Mouse (Mus musculus): Measurements from ENCODE around the gene Sdk2.
A peak's percentile ranks its signal among the peaks of the same experiment; 100 is the strongest.

The Sdk2 gene

DNA sequence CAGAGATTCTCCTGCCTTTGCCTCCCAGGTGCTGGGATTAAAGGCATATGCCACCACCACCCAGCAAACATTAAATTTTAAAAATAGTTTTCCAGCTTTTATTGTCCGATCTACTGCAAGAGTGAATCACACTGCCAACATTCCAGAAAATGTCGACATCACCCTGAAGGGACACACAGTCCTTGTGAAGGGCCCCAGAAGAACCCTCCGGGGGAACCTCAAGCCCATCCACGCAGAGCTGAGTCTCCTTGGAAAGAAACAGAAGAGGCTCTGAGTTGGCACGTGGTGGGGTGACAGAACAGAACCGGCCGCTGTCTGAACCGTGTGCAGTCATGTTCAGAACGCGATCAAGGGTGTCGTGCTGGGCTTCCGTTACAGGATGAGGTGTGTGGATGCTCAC, 310.3 kb downstream of the Sdk2 start:
- no peak for DNase-seq

DNA sequence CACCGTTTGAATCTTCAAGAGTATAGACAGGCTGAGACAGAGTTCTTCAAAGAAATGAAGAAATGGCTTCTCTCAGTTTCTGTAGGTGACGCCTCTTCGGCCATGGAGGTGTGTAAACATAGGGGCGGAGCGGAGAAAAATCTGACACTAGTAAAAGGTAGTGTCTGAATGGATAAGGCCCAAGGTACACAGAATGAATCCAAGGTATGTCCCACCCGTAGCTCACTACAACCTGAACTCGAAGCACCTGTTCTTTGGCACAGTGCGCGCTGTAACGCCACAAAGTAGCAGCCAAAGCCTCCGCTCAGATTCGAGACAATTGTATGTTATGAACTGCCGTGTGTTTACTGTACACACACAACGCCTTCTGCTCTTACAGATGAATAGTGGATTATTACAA, 311.0 kb downstream of the Sdk2 start:
- DNase-seq, result no peak

DNA sequence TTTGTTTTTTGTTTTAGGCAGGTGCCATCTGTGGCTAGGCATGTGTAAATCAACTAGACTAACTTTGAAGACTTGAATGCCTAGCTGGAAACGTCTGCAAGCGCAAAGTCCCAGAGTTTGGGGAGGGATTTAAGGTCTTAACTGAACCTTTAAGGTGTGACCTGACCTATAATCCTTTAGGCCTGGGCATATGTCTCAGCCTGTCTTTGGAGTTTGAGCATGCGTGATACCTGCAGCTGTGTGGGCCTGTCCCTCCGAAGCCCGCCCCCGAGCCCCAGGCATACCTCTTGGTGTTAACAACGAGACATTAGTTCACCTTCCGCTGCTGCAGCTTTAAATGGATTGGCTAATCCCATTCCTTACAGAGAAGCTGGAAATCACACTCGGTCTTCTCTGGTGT, 312.0 kb downstream of the Sdk2 start:
- DNase-seq, result no peak

DNA sequence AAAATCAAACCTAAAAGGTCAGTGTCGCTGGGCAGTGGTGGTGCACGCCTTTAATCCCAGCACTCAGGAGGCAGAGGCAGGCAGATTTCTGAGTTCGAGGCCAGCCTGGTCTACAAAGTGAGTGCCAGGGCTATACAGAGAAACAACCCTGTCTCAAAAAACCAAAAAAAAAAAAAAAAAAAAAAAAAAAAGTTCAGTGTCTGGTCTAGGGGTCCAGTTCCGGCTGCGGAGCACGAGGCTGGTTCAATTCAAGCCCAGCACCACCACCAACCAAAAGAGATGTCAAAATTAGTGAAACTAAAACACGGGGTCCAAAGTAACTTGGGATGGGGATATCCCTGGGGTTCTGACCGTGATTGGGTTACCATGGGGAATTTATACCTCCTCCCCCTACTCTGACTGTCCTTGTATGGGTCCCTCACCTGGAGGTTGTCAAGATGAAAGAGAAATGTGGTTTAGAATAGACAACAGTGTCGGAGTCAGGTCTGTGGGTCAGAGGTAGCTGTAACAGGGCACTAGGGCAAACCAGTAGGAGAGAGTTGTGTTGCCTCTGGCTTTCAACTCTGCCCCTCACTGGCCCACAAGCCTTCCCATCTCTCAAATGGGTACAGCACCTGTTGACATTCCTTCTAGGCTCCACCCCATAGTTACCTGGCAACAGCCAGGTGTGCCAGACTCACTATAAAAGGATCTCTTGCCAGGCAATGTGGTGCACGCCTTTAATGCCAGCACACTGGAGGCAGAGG, 314.0 kb downstream of the Sdk2 start:
- no peak for DNase-seq

DNA sequence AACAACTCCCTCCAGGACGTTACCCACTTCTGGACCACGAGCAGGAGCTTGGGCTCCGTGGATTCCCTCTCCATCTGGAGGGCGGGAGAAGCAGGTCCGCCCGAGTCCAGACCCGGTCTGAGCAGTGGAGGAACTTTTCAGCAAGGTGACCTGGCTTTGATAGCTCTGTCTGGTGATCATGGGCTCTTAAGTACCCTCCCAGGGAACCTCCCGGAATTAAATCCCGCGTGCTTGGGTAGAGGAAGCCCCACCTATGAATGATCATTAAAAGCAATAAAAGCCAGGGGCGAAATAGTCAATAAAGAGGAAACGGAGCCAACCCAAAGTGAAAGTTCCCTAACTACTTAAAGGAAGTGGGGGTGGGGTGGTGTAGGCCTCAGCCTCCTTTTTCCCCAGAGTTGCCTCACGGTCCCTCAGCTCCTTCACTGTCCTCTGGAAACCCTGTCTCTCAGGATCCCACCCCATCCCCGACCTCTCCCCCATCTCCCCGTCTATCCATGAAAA, 314.6 kb downstream of the Sdk2 start:
- DNase-seq, result no peak

DNA sequence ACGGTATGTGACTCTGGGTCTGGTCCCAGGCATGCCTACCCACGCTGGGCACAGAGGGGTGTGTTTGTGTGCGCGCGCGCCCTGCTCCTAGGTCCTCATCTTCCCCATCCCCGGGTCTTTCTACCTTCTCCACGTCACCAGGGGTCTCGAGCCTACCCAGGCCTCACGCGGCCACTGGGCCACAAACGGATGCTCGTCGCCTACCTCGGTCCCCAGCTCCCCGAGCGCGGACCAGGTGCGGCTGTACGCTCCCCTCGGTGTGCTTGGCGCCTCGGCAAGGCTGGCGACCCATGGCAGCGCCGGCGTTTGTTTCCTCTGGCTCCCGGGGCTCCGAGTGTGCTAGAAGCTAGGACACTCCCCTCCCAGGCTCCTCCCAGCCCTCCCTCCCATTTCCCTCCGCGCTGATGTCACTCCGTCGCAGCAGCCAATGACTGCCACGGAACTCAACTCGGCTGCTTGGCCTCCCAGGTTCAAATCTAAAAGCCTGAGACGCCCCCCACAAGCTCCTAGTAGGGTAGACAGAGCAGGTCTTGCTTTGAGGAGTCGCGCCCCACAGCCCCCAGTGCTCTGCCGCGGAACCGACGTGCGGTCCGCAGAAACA, 315.3 kb downstream of the Sdk2 start, which contains the start of gene Cdc42ep4:
TSS of gene Cdc42ep4 (minus strand) at position 398 of the 601 bp plus-strand sequence.
- peak; percentile 83 for DNase-seq

DNA sequence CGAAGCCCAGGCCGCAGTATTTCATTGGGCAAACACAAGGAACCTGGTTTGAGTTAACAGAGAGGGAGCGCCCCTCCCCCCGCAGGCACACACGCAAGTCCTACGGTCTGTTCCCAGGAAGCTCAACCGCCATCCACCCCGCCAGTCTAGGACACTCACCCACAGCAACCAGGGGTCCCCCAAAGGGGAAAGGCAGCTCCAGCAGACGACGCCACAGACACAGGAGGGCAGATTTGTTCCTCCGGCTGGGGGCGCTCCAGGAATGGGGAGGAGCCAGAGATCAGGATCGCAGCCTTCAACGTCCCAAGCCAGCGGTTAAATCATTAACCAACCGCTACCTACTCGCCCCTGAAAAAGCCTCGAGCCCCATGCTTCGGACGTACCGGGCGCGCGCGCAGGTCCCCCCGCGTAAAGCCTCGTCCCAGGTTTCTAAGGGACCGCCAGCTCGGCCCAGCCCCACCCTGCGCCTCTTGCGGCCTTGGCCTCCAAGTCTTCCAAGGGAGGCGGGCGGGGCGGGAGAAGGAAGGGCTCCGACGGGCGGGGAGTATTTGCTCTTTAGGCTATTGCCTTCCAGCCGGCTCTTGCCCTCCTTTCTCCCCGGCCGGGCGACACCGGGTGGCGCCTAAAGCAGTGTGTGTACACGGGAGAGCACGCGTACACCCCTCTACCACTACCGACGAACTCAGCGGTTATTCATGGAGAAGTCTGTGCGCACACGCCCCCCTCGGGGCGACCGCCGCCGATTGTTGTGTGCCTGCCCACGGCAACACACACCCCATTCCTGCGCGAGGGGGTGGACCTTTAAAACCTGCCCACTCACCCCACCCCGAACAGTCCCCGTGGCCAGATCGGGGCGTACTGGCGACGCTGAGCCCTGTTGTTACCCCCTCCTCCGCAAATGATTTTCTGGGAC, 316.0 kb downstream of the Sdk2 start:
- DNase-seq, result peak; percentile 84

DNA sequence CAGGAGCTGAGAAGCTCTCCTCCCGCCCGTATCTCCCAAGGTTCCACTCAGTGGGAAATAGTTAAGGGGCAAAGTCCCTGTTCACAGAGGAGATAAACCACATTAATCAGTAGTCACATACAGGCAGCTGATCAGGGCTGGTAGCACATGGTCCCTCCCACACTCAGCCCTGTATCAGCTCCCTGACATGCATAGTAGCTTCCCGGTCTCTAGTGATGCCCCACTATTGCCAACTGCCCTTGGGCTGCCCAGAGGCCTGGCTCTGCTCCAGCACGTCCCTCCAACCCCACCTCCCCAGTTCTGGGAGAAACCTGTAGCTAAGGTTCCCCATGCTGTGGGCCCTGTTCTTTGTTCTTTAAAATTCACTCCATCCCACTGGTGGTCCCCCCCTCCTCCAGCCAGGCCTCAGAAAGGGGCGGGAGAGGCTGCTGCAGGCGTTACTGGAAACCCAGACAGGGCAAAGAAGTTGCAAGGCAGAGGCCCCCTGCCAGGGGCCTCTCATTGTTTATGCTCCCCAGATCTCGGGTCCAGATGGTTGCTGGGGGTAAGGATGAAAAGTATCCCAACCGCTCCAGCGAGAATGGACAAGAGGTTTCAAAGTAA, 317.0 kb downstream of the Sdk2 start:
- no peak for DNase-seq

DNA sequence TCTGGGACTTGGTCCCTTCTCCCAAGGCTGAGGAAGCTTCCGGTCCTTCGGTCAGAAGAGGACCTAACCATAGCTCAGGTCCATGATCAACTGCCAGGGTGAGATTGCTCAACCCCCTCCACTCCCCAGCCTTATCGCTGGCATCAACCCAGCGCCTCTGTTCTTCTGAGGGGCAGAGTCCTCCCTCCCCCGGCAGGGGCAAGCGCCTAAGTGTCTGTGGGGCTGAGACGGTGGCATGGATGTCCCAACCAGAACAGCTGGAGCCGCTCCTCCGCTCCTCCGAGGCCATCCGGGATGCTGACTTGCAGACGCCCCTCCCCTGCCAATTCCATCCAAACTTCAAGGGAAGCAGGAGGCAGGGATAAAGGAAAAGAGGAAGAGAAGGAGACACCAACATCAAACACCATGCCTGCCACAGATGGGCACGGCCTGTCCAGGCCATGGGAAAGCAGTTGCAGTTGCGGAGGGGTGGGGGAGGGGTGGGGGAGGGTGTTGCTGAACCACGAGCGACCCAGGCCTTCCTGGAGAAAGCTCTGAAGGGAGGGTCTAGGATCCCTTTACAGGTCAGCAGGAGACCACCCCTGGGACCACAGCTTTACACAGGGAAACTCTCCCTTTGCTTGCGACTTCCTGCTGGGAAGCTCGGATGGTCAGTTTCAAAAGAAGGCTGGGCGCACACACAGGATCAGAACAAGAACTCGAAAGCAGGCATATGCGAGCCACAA, 317.9 kb downstream of the Sdk2 start:
- DNase-seq, result no peak

DNA sequence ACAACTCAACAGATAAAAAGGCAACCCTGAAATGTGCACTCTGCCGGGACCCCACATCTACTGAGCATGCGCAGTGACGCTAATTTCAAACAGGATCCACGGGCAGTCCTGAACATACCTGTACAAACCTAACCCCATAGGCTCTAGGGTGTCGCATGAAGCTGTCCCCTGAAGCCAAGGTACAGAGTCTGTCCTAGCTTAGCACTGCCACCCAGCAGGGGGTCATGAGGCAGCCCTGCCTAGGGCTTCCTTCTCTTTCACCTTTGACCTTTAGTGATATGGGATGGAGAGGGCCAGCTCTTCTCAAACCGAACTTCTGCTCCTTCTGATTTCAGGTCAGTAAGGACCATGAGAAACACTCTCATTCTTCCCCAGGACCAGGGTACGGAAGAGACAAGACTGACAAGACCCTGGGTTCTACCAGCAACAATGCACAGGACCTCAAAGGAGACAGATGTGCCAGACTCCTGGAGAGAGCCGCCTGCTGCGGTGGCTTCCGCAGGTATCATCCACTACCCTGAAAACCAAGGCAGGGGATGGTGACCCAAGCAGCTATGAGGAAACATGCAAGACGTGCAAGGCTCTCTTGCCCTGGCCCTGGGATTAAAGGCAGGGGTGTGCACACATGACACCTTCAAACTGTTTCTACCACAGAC, 319.0 kb downstream of the Sdk2 start:
- DNase-seq, result no peak

DNA sequence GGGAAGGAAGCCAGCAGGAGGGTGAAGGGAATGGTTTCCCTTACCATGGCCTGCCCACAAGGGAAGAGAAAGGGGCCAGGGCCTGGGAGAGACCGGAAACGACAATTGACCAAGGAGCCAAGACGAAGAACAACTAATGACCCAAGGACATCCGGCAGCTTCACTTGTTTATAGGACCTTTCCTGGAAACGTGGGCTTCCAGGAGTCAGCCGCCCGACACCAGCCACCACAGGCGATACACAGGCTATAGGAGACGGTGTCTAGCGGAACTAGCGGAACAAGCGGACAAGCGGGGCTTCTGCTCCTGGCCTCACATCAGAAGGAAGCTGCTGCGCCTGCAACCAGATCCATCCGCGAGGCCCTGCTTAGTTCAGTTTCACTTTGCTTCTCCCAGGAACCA, 319.8 kb downstream of the Sdk2 start:
- DNase-seq, result peak; percentile 42

DNA sequence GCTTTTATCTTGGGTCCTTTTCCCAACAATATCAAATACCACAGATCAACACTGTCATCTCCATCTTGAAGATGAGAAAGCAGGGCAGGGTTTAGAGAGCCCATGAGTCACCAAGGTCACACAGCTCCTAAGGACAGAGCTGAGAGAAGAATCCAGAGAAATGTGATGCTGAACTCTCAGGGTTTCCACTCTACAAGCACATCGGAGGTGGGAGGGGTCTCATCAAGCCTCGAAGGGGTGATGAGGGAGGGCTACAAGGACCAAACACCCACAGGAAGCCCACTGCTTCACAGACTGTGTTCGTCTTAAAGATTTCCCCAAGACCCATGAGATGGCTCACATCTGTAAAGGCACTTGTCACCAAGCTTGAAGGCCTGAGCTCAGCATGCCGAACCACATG, 320.9 kb downstream of the Sdk2 start:
- no peak for DNase-seq

DNA sequence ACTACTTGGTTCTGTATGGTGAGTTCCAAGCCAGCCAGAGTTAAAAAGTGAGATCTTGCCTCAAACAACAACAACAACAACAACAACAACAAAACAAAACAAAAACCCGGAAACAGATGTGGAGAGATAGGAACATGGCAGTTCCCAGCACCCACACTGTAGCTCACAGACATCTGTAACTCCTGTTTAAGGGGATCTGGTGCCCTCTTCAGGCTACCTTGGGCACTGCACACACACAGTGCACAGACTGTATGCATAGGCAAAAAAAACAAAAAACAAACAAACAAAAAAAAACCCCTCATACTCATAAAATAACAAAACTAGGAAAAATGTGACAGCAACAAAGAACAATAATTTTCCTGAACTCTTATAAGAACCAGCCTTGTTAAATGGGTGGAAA, 323.8 kb downstream of the Sdk2 start:
- DNase-seq, result no peak

DNA sequence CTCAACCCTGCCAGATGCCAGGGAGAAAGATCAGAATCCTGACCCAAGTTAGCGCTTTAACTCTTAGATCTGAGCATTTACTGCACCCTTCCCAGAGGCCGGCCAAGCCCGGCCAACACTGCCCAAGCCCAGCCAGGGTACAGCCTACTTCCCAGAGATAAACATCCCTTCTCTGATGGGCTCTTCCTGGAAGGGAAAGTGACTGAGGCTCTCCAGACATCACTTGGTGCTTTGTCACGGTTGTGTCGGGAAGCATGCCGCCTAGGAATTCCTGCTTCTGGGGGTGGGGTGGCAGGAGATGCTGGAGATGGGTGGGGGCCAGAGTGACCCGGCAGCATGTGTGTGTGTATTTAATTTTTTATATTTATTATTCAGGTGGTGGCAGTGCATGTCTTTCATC, 326.7 kb downstream of the Sdk2 start:
- no peak for DNase-seq

DNA sequence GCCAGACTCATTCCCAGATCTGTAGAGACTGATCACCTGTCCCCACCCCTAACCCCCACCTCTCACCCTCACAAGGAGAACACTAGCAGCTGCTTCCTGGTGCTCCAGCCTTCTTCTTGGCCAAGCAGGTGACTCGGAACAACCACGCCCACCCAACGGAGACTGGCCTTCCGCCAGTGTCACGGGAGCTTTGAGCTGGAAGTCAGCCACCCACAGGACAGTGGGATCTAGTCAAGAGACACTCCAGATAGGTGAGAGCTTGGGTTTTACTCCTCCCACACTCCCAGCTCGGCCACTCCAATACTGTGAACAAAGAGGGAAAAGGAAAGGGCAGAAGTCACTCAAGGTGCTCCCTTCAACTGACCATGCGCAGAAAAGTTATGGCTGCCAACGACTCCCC, 327.6 kb downstream of the Sdk2 start:
- no peak for DNase-seq

DNA sequence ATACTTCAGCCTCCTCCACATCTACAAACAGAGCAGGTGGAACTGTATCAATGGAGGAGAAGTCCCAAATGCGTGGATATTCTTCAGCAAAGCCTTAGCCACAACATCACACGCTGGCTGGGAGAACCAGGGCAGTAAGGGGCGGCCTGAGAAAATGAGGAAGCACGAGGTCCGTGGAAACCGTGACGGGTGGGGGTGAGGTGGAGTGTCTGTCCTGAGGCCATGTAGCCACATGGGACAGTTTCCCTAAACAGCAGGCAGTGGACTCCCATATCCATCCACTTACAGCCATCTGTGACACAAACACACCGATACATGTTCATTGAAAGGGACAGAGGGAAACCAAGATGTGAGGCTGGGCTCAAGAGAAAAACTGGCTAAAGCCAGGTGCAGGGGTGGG, 328.9 kb downstream of the Sdk2 start:
- DNase-seq, result no peak

DNA sequence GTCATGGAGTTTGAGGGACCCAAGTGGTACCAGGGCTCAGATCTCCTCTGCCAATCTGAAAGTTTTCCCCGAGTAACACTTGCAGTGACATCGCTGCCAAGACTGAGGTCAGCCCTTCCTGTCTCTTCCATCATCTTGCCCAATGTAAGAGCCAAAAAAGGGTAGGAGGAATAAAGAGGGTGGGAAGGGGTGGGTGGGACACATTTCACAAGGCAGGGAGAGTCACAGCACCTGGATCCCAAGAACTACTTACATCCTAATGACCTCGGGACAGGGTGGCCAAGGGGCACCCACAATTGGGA, 329.3 kb downstream of the Sdk2 start:
- DNase-seq, result no peak

DNA sequence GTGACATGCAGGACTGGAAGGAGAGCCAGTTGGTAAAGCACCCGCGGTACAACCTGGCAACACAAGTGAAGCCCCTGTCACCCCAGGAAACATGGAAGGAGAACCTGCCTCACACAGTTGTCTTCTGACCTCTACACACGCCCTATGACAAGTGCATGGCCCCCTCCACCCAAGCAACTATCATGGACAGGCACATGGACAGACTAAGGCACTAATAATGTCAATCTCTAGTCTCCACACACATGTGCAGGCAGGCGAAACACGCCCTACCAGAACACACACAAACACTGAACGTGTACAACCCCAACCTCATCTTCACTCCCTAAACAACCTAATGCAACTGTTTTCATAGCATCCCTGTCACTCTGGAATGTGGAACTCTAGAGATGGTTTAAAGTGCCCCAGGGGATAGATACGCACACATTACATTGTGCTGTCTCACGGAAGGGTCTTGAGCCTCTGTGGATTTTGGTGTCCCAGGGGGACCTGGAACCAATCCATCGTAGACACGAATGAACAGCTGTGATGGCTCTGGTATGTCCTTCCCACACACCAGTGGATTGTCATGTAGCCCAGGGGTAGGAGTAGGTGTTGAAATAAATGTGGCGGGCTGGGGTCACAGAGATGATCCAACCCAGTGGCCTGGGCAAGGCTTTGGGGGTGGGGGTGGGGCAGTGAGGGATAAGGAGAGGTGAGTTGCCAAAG, 329.8 kb downstream of the Sdk2 start:
- no peak for DNase-seq

DNA sequence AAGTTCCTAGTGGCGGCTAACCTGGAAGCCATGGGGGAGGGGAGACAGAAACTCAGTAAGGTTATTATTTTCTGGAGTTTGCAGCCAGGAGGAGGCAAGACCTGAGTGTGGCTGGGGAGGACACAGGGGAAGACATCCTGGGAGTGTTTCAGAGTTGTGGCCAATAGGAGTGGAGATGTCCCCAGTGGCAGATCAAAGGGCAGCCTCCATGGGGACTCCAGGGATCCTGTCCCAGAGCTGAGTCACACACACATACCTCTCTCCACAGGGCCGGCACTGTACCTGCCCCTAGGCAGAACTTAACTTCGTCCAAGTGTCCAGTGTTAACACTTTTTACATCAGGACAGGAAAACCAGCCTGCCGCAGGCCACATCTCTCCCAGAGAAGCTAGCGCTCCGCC, 331.7 kb downstream of the Sdk2 start:
- no peak for DNase-seq

DNA sequence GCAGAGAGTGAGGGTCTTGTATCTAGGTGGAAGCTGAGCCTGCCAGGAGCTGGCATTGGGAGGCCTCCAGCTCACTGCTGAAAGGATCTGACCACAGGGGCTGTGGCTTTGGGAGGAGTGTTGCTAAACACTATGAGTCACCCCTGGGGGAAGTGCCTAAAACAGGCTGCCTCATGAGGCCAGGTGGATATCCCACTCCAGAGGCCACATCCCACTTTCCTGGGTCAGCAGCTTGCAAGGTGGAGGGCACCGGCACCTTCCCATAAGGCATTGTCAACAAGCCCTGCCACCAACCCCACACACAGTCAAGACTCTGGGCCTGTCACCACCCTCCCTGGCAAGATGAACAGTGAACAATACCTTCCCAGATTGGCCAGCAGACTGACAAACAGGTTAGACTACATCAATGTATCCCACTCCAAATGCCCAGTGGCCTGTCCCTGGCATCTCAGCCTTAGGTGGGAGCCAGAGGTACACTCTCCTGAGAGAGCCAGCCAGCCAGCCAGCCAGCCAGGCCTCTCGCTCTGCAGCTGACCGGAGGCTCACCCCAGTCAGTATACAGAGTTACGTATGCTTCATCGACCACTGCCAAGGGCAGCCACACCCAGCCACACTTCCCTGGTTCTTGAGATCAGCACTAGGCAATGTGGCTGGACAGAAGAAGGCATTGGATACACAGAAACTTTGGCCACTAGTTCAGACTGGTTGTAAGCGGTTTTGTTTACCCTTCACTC, 333.0 kb downstream of the Sdk2 start:
- DNase-seq, result no peak
